Mouse (Mus musculus) retina, postnatal 1 day (tissue): ENCODE results near the gene Kdr.
"Not testable (repeated sequence)": the region's sequence is repeated elsewhere in the genome, so short reads cannot be mapped to it uniquely, and the experiment has no call there.

Source experiments
- DNase-seq: peaks from one replicate; pipeline ENCODE4 v3.0.0-alpha.2; 2012

Gene Kdr

DNA sequence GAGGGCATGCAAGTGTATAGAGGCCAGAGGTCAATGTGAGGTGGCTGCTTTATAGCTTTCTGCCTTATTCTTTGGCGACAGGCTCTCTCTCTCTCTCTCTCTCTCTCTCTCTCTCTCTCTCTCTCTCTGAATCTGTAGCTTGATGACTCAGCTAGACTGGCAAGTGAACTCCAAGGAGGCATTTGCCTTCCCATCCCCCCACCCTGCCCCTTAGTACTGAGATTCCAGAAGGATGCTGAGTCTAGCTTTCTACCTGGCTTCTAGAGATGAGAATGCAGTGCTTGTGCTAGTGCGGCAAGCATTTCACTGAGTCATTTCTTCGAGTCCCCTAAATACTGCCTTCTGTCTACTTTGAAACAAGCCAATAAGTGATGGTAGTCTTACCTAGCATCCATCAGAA, 21.7 kb downstream of the Kdr start:
- DNase-seq: no peak

DNA sequence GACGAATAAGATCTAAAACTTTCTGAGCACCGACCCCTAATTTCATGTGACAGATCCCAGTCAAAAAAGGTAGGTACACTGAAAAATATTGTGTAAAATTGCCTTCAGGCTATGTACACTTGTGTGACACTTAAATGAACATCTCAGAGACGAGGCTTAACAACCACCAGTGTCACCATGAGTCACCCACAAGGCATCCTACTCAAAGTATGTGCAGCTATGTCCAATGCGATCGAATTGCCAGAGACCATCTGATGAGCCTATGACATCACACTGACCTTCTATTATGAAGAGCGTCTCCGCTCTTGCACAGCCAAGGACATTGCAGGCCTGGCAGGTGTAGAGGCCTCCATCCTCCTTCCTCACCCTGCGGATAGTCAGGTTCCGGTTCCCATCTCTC, 22.4 kb downstream of the Kdr start:
- DNase-seq: no peak

DNA sequence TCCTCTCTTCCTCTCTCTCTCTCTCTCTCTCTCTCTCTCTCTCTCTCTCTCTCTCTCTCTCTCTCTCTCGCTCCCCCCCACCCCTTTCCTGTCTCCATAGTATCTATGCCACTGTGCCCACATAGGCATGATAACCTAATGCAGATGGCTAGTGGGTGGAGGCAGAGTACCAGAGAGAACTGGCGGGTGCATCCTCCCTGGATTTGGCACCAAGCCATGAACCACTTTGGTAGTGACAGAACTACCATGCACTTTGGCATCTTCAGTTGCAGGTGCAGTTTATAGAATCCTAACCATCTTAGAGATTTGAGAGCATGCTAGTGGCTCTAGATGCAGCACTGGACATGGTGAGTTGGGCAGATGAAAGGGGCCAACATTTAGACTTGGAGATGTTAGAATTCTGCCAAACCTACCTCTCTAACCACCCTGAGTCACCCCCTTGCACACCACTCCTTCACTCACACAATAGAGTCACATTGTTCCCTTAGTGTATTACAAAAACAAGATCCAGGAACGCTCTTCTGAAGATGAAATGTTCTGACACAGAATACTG, 23.4 kb downstream of the Kdr start:
- peak; percentile 86 for DNase-seq

DNA sequence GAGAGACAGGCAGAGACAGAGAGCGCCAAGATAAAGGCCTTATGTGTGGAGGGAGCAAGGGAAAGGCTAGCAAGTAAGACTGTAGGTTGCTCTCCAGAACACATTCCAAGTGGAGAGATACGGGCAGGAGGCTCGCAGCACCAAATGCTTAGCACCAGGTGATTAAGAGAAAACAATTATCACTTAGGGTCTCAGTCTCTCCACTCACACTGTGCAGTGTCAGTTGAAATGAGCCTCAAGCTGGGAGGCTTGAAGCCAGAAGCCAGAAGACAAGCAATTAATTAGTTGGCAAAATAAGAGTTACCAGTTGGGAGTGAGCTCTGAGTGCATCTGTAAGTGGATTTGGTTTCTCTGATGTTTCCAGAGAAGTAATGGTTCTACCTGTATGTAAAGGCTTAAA, 24.0 kb downstream of the Kdr start:
- peak; percentile 78 for DNase-seq

DNA sequence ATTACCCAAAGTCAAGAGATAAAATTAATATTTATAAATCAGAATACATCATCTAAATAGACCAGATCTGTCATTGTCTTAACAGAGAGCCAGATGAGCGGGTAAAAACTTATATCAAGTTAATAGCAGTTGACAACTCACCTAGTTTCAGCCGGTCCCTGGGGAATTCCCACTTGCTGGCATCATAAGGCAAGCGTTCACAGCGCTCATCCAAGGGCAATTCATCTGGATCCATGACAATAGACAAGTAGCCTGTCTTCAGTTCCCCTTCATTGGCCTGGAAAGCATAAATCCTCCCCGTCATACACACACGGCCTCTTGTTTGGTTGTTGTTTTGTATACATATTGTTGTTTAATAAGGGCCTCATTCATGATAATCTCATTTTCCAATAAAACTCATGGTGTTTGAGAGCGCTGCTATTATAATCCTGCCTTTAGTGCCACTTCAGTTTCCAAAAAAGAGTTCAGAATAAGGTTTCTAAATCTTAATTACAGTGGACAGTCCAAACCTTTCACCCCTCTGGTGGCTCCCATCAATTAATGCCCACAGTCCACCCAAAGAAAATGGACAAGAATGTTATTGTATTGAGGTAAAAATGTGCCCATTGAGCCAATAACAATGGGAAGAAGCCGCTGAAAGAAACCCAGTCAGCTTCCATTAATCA, 26.0 kb downstream of the Kdr start:
- peak; percentile 98 for DNase-seq

DNA sequence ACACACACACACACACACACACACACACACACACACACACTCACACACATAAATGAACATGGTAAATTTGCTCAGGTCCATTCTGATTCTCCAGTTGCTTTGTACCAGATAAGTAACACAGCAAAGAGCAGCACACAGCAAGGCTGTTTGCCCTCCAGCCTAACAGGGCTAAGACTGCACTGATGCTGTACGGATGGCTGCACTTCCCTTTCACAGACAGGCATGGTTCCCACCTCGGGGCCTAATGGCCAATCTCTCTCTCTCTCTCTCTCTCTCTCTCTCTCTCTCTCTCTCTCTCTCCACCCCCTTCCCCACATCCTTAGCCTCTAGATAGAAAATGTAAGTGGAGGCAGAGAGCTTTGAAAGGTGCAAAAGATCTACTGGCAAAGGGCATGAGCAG, 27.4 kb downstream of the Kdr start:
- peak; percentile 87 for DNase-seq

DNA sequence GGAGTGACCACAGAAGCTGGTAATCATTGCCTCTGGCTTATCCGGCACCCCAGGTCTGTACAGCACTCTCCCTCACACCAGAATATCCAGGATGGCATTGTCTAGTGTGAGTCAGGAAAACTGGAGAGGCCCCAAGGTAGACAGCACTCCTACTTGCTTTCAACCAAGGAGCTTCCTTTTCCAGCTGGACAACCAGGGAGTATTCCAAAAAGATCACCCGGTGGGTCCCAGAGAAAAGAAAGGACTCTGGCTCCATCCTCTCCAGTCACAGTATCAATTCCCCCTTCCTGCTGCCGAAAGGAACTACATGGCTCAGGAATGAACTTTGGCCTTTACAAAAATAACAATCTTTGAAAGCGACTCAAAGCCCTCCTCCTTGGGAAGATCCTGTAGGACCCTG, 32.9 kb downstream of the Kdr start:
- no peak for DNase-seq

DNA sequence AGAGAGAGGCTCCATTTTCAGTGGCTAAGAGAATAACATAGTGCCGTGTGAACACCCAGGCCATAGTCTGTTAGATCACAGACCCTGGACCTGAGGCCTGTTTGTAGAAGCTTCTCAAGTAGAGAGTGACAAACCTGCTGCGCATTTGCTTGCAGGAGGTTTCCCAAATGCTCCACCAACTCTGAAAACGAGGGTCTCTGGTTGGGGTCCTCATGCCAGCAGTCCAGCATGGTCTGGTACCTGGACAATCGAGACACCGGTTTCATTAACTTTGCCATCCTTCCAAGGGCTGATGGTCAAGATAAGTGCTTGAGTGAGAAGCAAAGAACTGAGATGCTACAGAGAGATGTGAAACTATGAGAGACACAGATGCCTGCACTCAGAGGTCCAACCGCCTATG, 35.0 kb downstream of the Kdr start:
- no peak for DNase-seq

DNA sequence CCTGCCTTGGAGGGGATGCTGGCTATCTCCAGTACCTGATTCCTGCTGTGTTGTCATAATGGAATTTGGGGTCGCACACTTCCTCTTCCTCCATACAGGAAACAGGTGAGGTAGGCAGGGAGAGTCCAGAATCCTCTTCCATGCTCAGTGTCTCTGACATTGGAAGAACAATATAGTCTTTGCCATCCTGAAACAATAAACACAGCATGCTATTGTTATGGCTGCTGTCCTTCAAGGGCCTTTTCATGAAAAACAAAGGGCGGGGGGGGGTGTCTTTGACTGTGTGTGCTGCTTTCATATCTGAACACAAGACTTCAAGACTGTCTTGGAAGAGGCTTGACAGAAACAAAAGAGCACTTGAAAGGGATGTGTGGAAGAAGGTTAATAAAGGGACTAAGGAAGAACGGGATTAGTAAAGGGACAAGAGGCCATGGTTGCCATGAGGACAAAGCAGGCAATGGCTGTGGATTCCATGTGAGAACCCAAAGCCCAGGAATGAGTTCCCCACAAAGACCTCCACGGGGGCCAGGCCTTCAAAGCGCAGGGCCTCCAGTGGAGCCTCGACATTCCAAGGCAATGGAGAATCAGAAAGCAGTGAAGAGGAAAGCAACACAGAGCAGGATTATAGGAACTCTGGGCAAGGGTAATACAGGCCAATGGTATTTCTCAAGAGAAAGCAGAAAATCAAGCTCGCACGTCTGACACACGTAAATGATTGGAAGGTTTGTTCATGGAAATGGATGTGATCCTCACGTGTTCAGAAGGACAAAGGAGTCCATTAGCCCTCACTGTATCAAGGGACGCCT, 36.3 kb downstream of the Kdr start:
- peak; percentile 79 for DNase-seq

DNA sequence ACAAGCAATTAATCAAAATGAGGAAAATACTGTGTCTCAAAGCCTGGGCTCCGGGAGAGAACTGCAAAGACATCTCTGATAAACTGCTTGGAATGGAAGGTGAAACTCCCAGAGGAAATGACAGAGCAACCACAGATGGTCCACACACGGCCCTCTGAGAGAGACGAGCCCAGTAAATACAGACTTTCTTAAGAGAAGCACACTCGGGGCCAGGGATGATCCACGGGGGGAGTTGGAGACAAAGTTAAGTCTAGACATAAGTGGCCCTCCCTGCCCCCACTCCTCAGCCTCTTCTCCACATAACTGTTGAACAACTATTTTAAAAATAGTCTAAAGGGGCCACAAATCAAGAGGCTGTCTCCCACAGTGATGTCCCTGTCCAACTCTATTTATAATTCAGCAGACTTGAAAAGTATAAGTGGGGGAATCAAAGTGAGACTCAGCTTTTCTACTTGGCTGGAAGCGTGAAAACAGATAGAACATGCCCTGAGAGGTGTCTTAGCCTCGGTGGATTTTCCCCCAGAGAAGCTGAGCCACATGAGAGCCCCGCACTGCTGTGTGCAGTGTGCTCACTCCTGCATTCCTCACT, 39.0 kb downstream of the Kdr start:
- no peak for DNase-seq

DNA sequence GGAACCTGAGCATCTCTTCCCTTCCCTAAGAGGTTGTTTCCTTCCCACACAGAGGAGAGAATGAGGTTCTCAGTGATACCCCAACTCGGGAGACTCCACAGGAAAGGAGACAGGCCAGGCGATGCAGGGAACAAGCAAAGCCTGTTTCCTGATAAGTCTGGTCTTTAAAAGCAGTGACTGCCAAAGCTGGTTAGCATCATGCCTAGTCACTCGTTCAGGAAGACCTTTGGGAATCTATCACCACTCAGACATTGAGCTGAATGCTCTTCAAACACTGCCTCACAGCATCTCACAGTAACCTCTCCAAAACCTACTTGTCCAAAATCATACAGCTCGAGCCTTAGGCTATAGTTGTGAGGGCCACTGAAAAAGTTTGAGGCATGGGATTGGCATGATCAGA, 40.2 kb downstream of the Kdr start:
- peak; percentile 50 for DNase-seq

DNA sequence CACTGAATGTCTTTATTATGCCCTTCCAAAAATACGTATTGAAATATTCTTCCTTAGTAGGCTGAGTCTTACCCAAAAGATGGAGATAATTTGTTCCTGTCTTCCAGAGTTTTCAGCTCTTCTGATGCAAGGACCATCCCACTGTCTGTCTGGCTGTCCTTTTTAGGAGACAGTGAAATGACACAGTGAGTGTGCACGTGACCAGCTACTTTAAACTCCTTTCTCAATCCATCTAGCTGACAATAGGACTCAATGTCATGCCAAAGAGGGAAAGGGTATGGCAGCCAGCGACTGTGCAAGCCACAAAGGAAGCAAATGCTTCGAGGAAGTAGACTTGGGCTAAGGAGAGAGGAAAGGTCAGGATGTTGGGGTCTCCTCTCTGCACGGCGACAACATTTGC, 42.0 kb downstream of the Kdr start:
- DNase-seq: no peak

DNA sequence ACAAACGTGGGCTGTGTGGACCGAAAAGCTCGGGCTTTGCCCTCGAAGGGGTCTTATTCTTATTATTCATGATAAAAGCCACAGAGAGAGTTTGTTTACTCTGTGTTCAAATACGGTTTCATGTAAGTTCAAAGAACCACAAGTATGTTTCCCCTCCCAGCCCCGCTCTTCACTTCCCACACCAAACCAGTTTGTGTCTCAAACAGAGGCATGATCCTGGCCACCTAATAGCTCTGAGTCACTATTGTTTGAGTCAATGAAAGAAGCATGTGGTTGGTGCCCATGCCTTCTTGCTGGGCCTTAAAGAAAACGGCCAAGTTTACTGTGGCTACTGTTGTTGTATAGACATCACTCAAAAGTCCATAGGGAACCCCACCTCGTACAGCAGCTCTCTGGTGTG, 43.0 kb downstream of the Kdr start:
- DNase-seq: no peak

DNA sequence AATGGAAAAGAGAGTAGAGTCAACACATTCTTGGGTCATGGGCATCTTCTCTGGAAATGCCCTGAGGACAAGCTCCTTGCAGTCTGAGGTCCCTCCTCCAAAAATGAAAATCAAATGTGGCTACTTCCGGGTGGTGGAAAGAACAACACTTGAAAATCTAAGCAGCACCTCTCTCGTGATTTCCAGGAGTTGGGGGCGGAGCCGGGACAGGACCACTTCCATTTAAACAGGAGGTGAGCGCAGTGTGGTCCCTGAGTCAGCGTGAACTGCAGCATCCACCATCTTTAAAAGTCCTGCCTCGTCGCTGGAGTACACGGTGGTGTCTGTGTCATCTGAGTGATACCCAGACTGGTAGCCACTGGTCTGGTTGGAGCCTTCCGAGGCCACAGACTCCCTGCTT, 44.1 kb downstream of the Kdr start:
- DNase-seq: no peak

DNA sequence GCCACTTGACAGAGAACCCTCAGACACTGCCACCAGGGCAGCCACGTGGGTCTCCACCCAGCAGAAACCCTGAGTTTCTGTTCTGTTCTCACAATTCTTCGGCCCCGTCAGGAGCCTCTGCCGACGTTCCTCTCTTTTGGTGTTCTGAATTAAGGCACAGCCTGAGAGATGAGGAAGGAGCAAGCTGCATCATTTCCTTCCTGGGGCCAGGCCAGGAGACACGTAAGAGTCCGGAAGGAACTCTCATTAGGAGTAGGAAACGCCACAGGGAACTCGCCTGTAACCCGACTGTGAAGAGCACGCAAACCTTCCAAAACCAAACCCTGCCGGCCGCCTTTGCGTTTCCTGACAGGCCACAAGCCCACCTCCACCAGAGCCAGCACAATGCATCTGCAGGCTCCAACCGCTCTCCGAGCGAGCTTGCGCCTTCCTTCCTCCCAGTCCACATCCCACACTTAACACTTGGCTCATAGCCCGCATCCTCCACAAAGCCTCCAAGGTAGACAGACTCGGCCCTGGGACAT, 44.7 kb downstream of the Kdr start:
- no peak for DNase-seq

DNA sequence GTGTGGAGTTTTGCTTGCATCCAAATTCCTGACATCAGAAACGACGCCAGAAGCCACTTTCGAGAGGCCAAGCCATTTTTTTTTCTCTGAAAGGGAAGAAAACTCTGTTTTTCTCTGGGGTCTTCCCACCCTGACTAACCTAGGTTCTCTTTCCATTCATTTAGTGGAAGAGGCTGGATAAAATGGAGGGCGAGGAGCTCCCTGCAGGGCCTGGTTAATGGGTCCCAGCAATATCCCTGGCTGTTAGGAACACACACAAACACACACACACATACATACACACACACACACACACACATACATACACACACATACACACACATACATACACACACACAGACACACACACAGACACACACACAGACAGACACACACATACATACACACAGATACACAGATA, 46.8 kb downstream of the Kdr start:
- DNase-seq: not testable (repeated sequence)

DNA sequence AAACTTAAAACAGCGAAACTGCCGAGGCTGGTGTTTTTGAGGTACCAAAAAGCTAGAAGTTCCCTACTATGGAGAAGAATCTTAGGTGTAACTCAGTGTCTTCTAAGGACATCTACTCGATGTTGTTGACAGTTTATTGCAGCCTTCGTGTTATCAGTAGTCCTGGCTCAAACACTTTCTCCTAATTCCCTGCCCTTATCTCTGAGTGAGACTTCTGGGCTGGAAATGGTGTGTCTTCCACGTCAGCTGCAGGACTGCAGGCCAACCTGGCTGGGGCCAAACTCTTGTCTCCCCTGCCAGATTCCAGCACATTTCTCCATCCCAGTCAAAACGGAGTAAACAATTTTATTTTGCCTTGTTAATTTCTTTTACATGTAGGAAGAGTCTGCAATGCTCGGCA, 48.3 kb downstream of the Kdr start:
- no peak for DNase-seq

DNA sequence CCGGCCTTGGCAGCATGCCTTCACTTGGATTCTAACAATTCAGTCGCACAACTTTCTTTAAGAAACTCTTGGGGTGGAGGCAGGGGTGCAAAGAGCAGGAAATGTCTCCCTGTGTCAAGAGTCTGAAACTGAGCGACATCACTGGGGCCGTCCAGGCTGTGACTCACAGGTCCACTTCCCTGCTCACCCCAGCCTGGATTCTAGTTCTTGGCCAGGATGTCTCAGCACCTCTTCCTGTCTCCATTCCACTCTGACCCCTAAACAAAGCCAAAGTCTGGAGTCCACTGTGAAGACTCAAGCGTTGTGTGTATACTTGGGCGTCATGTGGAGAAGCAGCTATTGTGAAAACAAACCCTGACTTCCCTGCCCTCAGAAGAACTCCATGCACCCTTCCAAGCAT, 55.6 kb downstream of the Kdr start:
- no peak for DNase-seq

DNA sequence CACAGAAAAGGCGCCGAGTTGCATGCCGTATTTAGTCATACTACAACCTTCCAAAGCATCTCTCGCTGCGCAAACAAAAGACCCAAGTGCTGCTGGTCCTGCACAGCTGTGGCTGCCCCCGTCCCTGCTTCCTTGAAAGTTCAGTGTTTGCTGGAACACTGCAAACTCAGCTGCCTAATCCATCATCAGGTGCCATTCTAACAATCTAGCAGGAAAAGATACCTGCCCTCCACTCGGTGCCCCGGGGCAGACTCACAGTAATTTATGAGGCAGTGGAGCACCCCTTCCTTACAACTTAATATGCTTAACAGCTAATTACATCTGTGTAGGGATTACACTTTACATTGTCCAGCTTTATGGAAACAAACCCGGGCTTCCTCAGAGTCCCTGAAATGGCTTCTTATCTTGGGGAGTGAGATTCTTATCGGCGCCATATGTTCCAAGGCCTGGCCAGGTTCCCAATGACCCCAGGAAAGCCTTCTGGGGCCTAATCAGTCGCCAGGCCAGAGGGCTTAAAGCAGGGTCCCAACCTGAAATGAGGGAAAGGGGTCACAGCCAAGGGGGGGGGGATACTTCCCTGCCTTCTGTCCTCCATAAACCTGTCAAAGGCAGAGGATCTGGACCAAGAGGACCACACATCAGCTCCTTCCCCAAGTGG, 56.4 kb downstream of the Kdr start:
- DNase-seq: peak; percentile 41

DNA sequence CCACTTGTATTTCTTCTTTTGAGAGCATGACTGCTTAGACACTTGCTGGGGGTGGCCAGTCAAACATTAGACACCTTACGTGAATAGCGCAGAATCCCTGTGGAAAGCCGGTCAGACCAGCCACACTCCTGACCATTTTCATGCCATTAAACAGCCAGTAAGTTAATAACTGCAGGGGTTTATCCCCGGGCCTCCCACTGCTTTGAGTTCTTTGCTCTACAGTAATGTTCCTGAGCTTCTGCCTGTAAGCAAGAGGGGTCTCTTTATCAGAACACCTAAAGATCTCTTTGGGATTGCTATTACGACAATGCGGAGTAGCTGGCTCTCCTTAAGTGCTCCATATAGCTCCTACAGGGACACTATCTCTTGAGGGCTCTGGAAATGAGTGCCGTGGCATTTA, 58.7 kb downstream of the Kdr start:
- no peak for DNase-seq

DNA sequence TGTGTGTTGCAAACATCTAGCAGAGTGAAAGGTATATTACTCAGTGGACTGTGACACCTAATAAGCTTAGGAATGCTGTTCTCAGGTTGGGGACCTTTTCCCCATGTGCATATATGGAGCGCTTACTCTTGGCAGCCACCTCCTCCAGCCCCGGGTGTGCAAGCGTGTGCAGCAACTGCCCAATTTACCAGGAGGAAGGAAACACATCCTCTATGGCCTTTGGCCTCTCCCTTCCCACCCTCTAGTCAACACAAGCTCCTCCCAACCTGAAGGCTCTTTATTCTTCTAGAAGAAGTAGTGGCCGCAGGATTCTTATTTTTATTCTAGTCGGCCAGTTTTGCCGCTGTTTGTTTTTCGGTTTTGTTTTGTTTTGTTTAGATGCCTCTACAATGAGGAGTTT, 60.1 kb downstream of the Kdr start:
- DNase-seq: no peak

DNA sequence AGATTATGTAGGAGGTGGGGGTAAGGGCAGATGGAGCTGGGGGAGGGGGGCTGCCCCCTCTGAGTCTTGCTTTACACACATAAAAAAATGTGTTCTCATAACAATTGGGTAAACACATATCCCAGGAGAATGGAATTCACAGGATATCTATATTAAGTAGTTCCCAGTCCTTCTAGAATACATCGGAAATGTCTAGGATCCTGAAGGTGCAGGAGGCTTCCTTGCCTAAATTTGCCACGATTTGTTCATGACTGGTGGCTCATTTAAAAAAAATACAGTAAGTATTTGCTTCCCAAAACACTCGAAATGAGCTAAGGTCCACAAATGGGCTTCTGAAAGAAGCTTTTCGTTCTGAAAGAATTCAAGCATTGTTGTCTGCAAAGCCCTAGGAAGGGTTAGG, 61.0 kb downstream of the Kdr start:
- no peak for DNase-seq

DNA sequence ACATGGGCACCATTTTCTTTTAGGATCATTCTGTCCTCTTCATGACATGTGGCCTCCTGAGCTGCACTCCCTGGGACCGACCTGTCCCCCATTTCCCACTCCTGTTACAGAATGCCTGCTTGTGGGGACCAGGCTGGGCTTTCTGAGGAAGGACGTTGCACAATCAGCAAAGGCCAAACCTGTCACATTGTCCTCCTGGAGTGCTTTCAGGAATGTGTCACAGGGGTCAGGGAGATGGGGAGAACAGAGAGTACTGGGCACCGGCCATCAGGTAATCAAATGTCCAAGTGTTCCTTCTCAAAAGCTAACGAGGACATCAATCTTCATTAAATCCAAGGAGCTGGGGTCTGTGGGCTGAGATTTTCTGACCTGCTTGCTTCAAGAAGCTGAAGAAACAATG, 72.2 kb downstream of the Kdr start:
- DNase-seq: no peak
